Mouse (Mus musculus) cerebellum, postnatal 36 days (tissue): Measurements from ENCODE around the gene Rab30.

Source experiments
- DNase-seq, 2 experiments: peaks; one replicate each; pipeline ENCODE4 v3.0.0; 2021 to 2022; ENCODE audit warnings: mixed read lengths in 2 of 2

Gene Rab30

DNA sequence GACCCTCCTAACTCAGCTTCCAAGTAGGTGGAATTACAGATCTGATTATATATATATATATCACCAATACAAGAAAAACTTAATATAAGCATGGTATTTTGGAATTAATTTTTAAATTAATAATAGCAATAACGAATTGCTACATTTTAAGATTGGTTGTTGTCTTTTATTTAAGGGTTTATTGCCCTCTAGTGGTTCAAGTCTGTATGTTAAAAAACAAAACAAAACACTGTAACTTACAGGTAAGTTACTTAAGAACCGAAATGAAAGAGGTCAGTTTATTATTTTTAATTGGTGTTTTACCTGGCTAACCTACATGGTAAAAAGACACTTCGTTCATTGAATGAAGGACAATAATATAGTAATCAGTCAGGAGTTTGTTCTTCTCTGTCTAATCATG lies 128.8 kb downstream of the Rab30 start:
- DNase-seq: no peak

DNA sequence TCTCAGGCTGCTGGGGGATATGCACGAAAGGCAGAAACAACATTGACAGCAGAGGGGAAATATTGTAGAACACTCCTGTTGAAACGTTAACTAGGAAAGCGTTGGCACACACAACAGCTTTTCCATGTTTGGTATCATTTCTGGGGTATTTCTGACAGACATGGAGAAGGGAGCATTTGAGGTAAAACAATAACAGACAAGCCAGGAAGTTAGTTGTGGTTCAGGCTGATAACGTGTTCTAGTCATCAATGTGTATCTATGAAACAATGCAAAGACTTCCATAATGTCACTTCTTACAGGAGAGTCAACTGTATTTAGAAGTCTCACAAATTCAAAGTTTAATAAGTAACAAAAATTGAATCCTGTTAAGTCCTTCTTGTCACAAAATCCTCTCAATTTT lies 130.2 kb downstream of the Rab30 start:
- DNase-seq: no peak

DNA sequence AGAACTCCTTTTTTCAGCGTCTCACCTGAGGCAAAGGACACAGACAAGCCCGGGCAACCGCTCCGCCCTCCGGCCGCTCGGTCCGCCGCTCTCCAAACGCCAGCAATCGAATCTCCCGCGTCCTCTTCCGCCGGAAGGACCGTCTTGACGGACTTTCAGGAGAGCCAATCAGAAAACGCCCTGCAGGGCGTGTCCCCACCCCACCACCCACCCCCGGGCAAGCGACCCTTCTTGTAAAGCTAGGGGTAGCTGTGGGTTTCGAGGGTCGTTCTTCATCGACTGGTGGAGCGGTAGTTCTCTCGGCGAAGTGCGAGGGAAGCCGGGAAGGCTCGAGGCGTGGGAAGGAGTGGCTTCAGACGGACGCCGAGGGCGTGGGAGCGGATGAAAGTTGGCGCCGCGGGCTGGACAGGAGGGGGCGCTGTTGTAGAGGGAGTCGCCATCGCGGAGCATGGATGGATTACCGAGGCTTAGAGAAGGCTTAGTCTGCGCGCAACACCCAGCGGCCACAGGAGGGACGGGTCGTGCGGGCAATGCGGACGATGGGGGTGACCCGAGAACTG lies 132.8 kb downstream of the Rab30 start, which contains the start of the genes Ddias and Prcp:
Gene Ddias (minus strand): TSS at position 132 of the 560 bp plus-strand sequence.
Gene Prcp (plus strand): TSS at position 355 of the 560 bp plus-strand sequence.
- DNase-seq: peak; percentile 94

DNA sequence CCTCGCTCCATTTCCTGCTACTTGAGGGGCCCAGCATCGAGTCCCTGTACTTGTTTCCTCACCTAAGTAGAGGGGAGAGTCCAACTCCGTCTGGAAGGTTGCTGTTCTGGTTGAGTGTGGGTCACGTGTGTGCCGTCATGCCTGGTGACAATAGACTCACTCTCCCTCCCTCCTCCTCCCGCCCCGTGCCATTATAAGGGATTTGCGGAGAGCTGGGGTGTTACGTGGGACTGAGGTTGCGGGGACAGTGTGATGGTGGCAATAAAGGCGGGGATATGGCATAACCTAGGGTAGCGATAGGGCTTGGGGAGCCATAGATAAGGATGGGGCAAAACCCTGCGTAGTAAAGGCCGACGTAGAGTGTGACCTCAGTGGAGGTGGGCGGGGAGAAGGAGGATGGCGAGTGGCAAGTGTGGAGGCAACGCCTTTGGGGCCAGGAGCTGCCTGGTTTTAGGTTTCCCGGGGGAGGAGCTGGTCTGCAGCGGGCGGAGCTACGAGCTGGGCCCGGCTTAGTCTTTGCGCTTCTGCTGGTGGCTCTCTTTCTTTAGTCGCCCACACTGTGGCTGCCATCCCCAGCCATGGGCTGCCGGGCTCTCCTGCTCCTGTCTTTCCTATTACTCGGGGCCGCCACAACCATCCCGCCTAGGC lies 133.5 kb downstream of the Rab30 start:
- peak; percentile 87 to 88 for DNase-seq

DNA sequence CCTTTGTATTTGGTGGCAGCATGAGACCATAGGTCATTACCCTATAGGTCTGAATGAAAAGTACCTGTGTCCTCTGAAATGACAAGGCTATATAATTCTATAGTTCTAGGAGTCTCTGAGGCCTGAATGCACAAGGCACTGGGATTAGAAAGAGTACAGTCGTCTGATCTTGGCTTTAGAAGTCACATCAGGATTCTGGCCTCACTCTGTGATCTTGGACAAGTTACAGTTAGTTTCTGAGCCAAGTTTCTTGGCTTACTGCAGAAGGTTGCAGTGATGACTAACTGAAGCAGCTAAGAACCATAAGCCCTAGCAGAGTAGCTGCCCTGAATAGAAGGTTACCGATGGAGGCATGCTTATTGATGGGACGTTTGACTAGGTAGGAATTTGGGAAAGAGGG lies 134.7 kb downstream of the Rab30 start:
- DNase-seq: peak in 1 of 2 experiments; percentile 7

DNA sequence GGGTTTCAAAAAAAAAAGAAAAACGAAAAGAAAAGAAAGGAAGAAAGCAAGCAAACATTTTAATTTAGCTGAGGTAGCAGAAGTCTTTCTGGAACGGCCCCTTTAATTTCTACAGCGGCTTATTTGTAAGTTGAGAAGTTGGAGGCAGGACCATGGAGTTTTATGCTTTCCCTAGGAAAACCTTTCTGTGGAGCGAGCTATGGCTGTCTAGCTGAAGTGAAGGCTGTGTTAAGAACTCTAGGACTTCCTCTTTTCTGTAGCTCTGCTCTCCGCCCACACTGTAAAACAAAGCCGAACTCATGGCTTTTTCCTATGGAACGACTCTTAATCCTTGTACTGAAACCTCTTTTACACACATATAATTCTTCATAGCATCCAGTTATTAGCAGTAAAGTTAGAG lies 135.1 kb downstream of the Rab30 start:
- no peak for DNase-seq

DNA sequence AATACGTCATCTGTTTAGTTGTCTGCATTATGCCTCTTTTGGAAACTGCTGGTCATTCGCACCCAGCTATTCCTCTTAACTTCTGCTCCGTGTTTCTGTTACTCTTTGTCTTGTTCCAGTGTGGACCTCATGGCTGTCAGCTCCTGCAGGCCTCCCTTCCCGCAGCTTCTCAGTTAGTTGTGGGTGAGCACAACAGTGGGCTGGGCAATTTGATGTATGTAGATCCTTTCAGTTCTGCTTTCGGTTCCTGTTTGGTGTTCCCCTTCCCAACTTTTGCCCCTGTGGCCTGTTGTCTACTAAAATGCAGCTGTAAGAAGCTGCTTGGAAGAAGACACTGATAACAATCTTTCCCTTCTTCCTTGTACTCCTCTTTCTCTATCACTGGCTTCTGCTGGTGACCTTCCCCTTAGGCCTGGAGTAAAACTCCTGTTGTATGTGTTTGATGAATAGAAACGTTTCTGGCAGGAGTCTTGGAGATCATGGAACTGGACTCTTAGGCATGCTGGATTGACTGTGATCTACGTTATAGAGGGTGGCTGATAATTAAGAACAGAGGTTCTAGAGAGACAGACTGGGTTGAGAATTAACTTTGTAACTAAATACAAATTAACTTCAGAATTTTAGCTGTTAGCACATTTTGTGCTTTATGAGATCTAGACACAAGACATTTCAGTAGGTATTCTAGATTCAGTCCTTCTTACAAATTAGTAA lies 137.3 kb downstream of the Rab30 start:
- DNase-seq: no peak

DNA sequence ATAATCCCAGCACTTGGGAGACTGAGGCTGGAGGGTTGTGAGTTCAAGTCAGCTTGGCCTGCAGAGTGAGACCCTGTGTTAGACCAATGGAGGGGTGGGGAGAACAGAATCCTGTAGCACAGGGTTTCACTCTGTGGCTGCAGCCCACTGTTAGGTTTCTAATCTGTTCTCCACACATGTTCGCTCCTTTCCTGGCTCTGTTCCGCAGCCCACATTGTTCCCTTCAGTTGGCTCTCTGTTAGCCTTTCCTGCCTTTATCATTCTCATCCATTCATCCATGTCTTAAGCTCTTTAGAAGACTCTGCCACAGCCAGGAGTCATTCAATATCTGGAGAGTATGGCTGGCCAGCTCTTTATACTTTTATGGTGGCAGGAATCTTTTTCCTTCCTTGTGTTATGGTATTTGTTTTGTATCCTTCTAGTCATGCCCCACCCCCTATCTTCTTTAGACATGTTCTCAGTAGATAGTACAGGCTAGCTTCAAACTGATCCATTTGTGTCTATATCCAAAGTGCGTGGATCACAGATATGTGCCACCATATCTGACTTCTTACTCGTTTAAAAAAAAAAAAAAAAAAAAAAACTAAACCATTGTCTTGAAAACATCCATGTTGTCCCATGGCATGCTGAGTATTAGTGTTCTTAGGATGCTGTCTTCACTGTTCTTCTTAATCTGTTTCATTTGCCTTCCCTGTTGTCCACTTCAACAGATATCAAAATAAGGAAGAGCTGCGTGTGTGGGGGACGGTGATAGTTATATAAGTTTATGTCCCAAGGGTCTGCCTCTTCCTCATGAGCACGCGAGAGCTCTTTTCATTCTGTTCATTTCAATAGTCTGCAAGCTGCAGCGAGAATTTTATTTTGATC lies 142.7 kb downstream of the Rab30 start:
- no peak for DNase-seq

DNA sequence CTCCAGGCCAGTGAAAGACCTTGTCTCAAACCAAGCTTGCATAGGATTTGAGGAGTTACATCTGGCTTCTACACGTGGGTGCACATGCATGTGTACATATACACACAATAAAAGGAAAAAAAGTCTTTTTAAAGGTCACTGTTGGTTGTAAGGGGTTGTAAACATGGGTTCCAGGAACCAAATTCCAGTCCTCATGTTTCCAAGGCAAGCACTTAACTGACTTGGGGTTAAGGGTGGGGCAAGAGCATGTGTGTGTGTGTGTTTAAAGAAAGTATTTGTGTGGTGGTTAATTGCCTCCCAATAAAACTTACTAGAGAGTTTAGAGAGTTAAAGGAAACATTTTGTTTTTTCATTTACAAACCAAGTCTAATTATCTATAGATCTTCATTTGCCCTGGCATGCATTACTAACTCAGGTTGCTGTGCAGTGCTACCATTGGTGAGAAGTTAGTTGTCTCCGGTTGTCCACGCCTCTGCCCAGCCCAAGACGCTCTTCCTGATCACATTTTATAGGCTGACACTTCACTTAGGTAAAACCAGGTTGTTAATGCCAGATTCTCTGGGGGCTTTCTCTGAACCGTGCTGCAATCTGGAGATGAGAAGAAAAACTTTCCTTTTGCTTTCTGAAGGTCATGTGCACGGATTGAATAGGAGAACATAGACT lies 143.7 kb downstream of the Rab30 start:
- no peak for DNase-seq

DNA sequence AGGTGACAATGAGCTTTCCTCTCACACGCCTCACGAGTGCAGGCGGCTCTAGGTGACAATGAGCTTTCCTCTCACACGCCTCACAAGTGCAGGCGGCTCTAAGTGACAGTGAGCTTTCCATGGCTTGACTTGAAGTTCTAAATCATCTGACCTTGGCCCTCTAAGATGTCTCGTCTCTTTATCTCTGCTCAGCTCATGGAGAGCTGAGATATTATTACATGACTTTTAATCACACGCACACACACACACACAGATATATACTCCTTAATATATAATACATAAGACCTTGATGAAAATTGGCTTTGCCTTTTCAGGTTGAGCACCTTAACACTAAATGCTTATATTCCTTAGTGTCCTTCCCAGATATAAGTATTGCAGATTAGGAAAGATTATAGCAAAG lies 145.4 kb downstream of the Rab30 start:
- DNase-seq: no peak

DNA sequence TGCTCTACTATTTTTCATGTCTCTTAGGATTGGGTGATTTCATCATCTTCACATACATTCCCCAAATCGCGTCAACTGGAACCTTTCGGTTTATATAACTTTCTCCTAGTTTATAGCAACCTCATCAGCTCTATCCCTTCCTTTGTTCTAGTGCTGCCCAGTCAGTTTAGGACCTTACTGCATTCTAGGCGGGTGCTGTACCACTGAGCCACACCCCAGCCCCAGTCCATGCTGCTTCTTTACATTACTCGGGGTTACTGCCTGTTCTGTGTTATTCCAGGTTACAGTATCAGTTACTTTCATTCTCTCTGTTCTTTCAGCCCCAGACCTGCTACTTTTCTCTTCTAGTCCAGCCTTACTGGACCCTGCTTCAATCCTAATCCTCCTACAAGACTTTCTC lies 145.8 kb downstream of the Rab30 start:
- DNase-seq: no peak

DNA sequence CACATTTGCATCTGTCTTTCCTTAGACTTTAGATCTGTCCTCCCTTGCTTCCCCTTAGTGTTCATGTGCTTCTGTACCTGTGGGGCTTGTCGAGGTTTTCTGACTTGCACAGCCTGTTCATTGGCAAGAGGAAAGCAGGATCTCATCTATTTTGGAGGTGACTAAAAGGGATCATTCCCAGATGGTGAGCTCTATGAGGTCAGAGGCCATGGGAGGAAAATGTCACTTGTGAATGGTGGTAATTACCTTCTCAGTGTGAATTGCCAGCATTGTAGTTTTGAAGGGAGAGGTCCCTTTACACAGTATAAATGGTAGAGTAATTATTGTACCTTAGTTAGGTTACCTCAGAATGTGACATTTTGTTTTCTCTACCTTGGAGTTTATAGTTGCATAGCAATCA lies 148.8 kb downstream of the Rab30 start:
- no peak for DNase-seq

DNA sequence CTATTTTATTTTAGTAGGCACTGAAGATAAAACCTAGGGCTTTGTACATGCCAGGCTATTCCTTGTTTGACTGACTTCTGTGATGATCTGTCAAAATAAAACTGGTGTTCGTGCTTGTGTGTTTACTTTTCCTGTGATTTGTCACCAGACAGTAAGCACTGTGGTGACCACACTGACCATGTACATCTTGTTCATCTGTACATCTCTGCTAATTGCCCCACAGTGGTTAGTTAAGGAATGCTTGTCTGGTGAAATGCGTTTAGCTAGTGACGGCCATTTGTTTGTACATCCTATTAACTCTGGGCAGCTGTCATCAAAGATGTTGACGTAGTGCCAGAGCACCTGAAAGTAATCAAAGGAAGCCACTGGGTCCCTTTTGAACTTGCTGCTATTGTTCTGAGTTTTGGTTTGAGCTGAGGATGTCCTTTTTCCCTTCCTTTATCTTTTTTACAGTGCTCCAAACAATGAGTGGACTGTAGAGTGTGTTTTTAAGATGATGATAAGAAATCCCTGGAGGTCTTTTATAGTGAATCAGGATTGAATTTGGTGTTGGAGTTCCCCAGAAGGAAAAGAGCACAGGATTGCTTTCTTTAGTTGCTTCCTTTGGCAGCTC lies 149.3 kb downstream of the Rab30 start:
- DNase-seq: no peak

DNA sequence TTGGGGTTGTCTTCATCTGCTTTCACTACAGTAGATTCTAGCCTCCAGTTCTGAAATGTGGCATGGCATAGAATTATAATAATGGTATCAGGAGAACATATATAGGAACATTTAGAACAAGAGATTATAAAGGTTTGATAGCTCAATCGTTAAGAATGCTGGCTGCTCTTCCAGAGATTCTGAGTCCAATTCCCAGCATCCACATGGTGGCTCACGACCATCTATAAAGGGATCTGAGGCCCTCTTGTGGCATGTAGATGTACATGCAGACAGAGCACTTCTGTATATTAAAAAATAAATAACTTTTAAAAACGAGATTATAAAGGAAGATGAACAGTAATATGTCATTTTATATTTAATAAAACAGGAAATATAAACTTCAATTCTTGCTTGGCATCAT lies 152.1 kb downstream of the Rab30 start:
- DNase-seq: no peak
